Mouse (Mus musculus): ENCODE results near the gene Wbp2.
"Not testable (repeated sequence)": the region's sequence is repeated elsewhere in the genome, so short reads cannot be mapped to it uniquely, and the experiment has no call there.

Gene Wbp2

GRCm38 (mm10) chr11:116109441-116110081, 22.8 kb upstream of the Wbp2 start:
- DNase-seq (ENCODE audit: low spot score): no peak

- DNase-seq (ENCODE audit: low spot score): no peak
Observed at GRCm38 (mm10) chr11:116108464-116109137, 21.8 kb upstream of the Wbp2 start.

- DNase-seq (ENCODE audit: low spot score): no peak
Observed at GRCm38 (mm10) chr11:116107777-116108285, 21.0 kb upstream of the Wbp2 start.

GRCm38 (mm10) chr11:116106963-116107776, 20.4 kb upstream of the Wbp2 start:
- no peak for DNase-seq (ENCODE audit: low spot score)

- no peak for DNase-seq (ENCODE audit: low spot score)
Observed at GRCm38 (mm10) chr11:116106154-116106962, 19.6 kb upstream of the Wbp2 start.

GRCm38 (mm10) chr11:116105065-116105464, 18.3 kb upstream of the Wbp2 start:
- no peak for DNase-seq (ENCODE audit: low spot score)

GRCm38 (mm10) chr11:116104006-116104646, 17.3 kb upstream of the Wbp2 start:
- DNase-seq (ENCODE audit: low spot score): no peak

- DNase-seq (ENCODE audit: low spot score): no peak
Observed at GRCm38 (mm10) chr11:116103572-116103971, 16.8 kb upstream of the Wbp2 start.

GRCm38 (mm10) chr11:116102472-116102871, 15.7 kb upstream of the Wbp2 start:
- DNase-seq (ENCODE audit: low spot score): no peak

- DNase-seq (ENCODE audit: low spot score): no peak
Observed at GRCm38 (mm10) chr11:116101931-116102381, 15.2 kb upstream of the Wbp2 start.

GRCm38 (mm10) chr11:116100839-116101238, 14.0 kb upstream of the Wbp2 start:
- DNase-seq (ENCODE audit: low spot score): no peak

GRCm38 (mm10) chr11:116100385-116100784, 13.6 kb upstream of the Wbp2 start:
- no peak for DNase-seq (ENCODE audit: low spot score)

GRCm38 (mm10) chr11:116099462-116099861, 12.7 kb upstream of the Wbp2 start:
- DNase-seq (ENCODE audit: low spot score): no peak

- no peak for DNase-seq (ENCODE audit: low spot score)
Observed at GRCm38 (mm10) chr11:116098711-116099460, 12.1 kb upstream of the Wbp2 start.

- DNase-seq (ENCODE audit: low spot score): no peak
Observed at GRCm38 (mm10) chr11:116096213-116097108, 9.7 kb upstream of the Wbp2 start.

GRCm38 (mm10) chr11:116095573-116095972, 8.8 kb upstream of the Wbp2 start:
- DNase-seq (ENCODE audit: low spot score): no peak

GRCm38 (mm10) chr11:116093771-116094565, 7.2 kb upstream of the Wbp2 start:
- DNase-seq (ENCODE audit: low spot score): no peak

GRCm38 (mm10) chr11:116092959-116093358, 6.2 kb upstream of the Wbp2 start:
- DNase-seq (ENCODE audit: low spot score): not testable (repeated sequence)

- DNase-seq (ENCODE audit: low spot score): no peak
Observed at GRCm38 (mm10) chr11:116091591-116091990, 4.8 kb upstream of the Wbp2 start.
